ENCODE assay signal across 19 mouse cellular contexts in the genomic region with DNA sequence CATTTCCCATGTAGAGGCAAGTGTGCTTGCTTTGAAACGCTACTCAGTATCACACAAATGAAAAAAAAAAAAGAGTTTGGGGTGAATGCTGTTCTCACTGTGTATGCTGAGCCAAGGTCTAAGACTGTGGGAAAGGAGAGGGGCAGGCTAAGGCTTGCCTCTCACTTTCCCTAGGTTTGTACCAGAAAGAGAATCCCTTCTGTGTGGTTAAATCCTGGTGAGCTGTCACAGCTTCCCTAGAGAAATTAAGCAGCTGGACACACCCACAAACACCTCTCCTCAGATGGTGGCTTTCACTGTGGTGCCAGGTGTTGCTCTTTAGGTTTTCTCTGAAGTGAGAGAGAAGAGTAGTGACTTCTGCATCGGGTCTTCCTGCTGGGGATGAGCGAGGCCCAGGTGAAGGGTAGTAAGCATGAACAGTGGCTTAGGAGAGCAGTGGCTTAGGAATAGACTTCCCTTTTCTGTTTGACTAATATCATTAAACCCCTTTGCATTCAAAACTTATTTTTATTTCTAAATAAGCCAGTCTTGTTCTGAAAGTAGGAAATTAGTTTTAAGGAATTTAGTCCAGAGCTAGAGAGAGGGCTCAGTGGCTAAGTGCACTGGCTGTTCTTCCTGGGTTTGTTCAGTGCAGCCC. TPM values are rescaled to one million over a fixed set of nuclear protein-coding genes. Genes with fewer than 3 reads are reported as not detected.
DNase-seq lines count a peak whose midpoint lies in the region; ATAC-seq lines count a peak whose summit lies in the region.
"Had no signal": no experiment of that assay in that cellular context is flagged by ENCODE, and none has a peak within 500 bp of the region (broad histone marks: within the 10 kb centered on the region; RNA-seq: fewer than 3 reads in every experiment).

No protein-coding gene starts in this region.

- WGBS in intestine, embryonic 16.5 days = 66% methylated on average over 3 of the region's 3 CpGs
- 65% methylated on average over 3 of the region's 3 CpGs for WGBS in intestine, embryonic 15.5 days
- 62% methylated on average over 3 of the region's 3 CpGs for WGBS in liver, embryonic 15.5 days (ENCODE audit: insufficient replicate concordance)

- H3K27me3 ChIP-seq in intestine, embryonic 16.5 days (replicated peaks; ENCODE audit: control insufficient read depth, insufficient read depth, low read length) = no peaks in the 10 kb centered on the region
- H3K27me3 ChIP-seq in intestine, embryonic 15.5 days (replicated peaks) = no peaks in the 10 kb centered on the region
- no peaks in the 10 kb centered on the region for H3K27me3 ChIP-seq in liver, embryonic 15.5 days
- H3K27me3 ChIP-seq: limb, embryonic 12.5 days had no signal

- H3K4me1 ChIP-seq in intestine, embryonic 16.5 days (ENCODE audit: control insufficient read depth, insufficient read depth, low read length) = peaks cover 33% of the 10 kb centered on the region
- H3K4me1 ChIP-seq in intestine, embryonic 15.5 days (replicated peaks) = peaks cover 41% of the 10 kb centered on the region
- H3K4me1 ChIP-seq in liver, embryonic 15.5 days (replicated peaks) = peaks cover 89% of the 10 kb centered on the region

- peak overlapping the region; percentile 24; the same call in 1 of the 2 replicates for H3K27ac ChIP-seq in intestine, embryonic 16.5 days (ENCODE audit: low read length)
- H3K27ac ChIP-seq in intestine, embryonic 15.5 days = no peak overlapping the region
- H3K27ac ChIP-seq in liver, embryonic 15.5 days (replicated peaks) = peak overlapping the region; percentile 96
- H3K27ac ChIP-seq: hindbrain, embryonic 14.5 days had no signal

- ATAC-seq in intestine, embryonic 16.5 days = no peak
- ATAC-seq in intestine, embryonic 15.5 days = no peak
- ATAC-seq in liver, embryonic 15.5 days (ENCODE audit: insufficient read depth) = no peak
- ATAC-seq: forebrain, embryonic 14.5 days had no signal

- no peak overlapping the region for H3K4me3 ChIP-seq in intestine, embryonic 16.5 days (ENCODE audit: low read length)
- no peak overlapping the region for H3K4me3 ChIP-seq in intestine, embryonic 15.5 days (replicated peaks)
- H3K4me3 ChIP-seq in liver, embryonic 15.5 days (replicated peaks) = no peak overlapping the region
- H3K4me3 ChIP-seq: limb, embryonic 12.5 days had no signal

- no peaks in the 10 kb centered on the region for H3K9me3 ChIP-seq in intestine, embryonic 16.5 days (ENCODE audit: control insufficient read depth, low read length)
- no peaks in the 10 kb centered on the region for H3K9me3 ChIP-seq in intestine, embryonic 15.5 days
- H3K9me3 ChIP-seq in liver, embryonic 15.5 days (replicated peaks) = no peaks in the 10 kb centered on the region
- H3K9me3 ChIP-seq: limb, embryonic 12.5 days had no signal

- peak; percentile 20 for DNase-seq in thymus, postnatal 14 days
- no peak for DNase-seq in thymus, postnatal 0 days (ENCODE audit: low spot score)
- no peak for DNase-seq in heart, postnatal 4 days
- DNase-seq in ovary, postnatal 36 days (ENCODE audit: low spot score) = no peak
- DNase-seq: adrenal gland, adult 2 months; B cell, adult 2 months; cerebellum, adult 11-12 months; heart, adult 18-20 months; kidney, adult 9 months; thymus, postnatal 25 days had no signal

- H3K4me2 ChIP-seq in intestine, embryonic 16.5 days (ENCODE audit: low read depth, low read length) = no peak overlapping the region
- H3K4me2 ChIP-seq in intestine, embryonic 15.5 days (replicated peaks) = no peak overlapping the region
- no peak overlapping the region for H3K4me2 ChIP-seq in liver, embryonic 15.5 days
- H3K4me2 ChIP-seq: hindbrain, embryonic 14.5 days; limb, embryonic 12.5 days had no signal

- H3K9ac ChIP-seq in intestine, embryonic 16.5 days (ENCODE audit: low read depth, low read length) = no peak overlapping the region
- H3K9ac ChIP-seq in intestine, embryonic 15.5 days = no peak overlapping the region
- no peak overlapping the region for H3K9ac ChIP-seq in liver, embryonic 15.5 days
- H3K9ac ChIP-seq: hindbrain, embryonic 14.5 days; limb, embryonic 12.5 days had no signal

- no peaks in the 10 kb centered on the region for H3K36me3 ChIP-seq in intestine, embryonic 16.5 days (ENCODE audit: control insufficient read depth, insufficient read depth, low read length)
- H3K36me3 ChIP-seq in intestine, embryonic 15.5 days = no peaks in the 10 kb centered on the region
- H3K36me3 ChIP-seq in liver, embryonic 15.5 days (replicated peaks) = peaks cover 34% of the 10 kb centered on the region

RNA-seq across cellular contexts. Expression of a gene that starts 26.4 kb away (rescaled TPM):
- polyA plus RNA-seq in intestine, embryonic 16.5 days (2015; fragmentation: Nextera tagmentation; extraction: Ambion mirVana) = 0.50 and 0.62 TPM in 2 replicates
- 0.38 and 0.76 TPM in 2 replicates for polyA plus RNA-seq in intestine, embryonic 15.5 days (2015; fragmentation: Nextera tagmentation; extraction: Ambion mirVana)
- 1.1 TPM in 2 replicates for polyA plus RNA-seq in thymus, postnatal 0 days (2015; fragmentation: Nextera tagmentation; extraction: Ambion mirVana)
- polyA plus RNA-seq in liver, embryonic 15.5 days (2015; fragmentation: Nextera tagmentation; extraction: Ambion mirVana) = 0.82 and 1.1 TPM in 2 replicates
- under 1 TPM in 1 of 2 experiments, not detected in 1; 0.07 TPM for total RNA-seq in heart, postnatal 4 days (2021)
- total RNA-seq: common myeloid progenitor, adult 5-6 weeks; left cerebral cortex, adult 18-20 months; megakaryocyte progenitor cell, adult 5-6 weeks had no signal
